Mouse (Mus musculus): ENCODE data around the gene Gpat2.

Gene Gpat2

GRCm38 (mm10) chr2:127424977-127425376 lies at the start of gene Gpat2:
Gene Gpat2, plus strand, starts transcription at chr2:127425199.
- in situ Hi-C loops (cut with MboI, MseI) = loop anchor here (5.0 to 25.0 kb wide), 3 partner anchors 68 to 440 kb away; no protein-coding TSS in a partner anchor

DNA sequence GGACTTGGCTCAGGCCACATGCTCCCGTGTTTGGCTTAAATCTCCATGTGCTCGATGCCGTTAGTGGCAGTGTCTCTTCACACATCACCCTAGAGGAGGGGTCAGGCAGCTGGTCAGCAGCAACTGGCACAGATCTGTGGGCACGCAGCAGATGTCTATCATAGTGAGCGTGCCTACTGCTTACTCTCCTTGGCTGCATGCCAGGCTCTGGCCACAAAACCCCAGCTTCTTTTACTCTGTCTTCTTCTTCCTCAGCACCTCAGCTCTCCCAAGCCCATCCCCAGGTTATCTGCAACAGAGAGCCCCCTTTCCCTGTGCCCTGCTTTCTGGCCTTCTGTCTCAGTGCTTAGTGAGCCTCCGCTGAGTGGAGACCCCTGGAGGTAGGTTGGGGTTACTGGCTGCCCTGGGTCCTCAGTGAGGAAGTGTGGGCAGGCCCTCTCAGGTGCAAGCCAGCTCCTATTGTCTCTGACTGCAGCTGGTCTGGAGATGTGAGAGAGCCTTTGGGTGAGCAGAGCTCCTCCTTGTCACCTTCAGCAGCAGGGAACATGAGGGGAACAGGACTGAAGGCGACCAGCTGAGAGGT lies 49.1 kb upstream of the Gpat2 start:
- in situ Hi-C loops (cut with MboI, MseI) = loop anchor here (25.0 kb wide), 1 partner anchor 1361 kb away; no protein-coding TSS in a partner anchor

DNA sequence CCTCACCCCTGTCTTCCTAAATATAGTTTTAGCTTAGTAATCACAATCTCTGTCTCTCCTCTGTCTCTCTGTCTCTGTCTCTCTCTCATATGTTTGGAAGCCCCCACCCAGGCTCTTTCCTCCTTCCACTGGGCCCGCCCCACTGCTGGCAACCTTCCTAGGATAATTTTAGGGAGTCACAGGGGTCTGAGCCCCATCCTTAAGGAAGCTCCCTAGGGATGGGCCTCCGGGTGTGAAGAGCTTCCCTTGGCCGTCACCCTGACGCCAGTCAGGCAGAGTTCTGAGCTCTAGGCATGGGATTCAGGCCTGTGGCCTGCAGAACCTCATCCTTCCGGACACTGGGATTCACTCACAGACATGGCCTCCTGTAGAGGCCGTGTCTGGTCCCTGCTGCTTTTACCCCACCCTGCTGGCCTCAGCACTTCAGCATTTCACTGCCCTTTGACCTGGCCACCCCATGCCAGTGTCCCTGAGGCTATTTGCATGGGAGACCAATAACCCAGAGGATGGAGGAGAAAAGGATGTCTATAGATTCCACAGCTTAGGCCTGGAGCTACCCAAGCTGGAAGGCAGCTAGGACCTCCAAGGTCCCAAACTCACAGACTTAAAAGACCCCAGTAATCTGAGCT lies 48.5 kb upstream of the Gpat2 start:
- in situ Hi-C loops (cut with MboI, MseI) = loop anchor here (25.0 kb wide), 1 partner anchor 1361 kb away; no protein-coding TSS in a partner anchor

DNA sequence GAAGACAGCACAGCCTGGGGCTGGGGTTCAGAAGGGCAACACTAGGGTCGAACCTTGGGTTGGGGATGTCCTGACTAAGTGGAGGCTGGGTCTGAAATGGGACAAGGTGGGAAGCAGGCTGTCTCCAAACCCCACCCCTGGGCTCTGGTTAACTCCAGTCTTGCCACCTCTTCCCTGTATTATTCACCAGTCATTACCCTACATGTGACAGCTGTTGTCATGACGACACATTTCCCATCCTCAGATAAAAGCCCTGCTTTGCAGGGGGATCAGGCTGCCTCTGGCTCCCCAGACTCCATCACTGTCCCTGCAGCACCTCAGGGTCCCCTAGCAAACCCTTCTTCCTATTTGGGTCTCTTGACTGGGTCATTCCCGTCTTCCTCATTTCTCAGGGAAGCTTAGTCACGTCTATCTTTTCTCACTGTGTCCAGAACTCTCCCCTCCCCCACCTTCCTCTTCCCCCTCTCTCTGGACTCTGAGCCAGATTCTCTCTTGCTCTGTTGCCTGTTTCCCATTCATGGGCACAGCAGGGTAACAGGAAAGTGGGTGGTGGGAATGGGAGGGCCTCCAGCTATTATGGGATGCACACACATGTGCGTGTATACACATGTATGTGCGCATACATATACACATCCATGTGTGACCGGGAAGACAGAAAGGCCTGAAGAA lies 46.9 kb upstream of the Gpat2 start:
- in situ Hi-C loops (cut with MboI, MseI) = loop anchor here (25.0 kb wide), 1 partner anchor 1359 kb away; no protein-coding TSS in a partner anchor

DNA sequence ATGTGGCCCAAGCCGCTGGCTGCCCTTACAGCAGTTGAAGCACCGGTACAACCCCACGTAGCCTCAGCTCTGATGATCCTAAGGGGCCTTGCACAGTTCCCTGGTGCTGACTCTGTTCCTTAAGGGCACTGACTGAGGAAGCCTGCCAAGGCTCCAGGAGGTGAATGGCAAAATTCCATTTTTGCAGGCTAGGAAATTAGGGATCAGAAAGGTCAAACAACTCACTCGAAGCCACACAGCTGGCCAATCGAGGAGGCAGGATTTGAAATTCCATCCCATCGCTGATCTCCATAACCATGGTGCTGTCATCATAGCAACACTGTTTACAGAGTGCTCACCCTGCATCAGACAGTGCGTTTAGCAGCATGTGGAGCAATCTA lies 46.4 kb upstream of the Gpat2 start:
- in situ Hi-C loops (cut with MboI, MseI) = loop anchor here (25.0 kb wide), 1 partner anchor 1359 kb away; no protein-coding TSS in a partner anchor

- in situ Hi-C loops (cut with MboI, MseI) = loop anchor here (25.0 kb wide), 1 partner anchor 1358 kb away; no protein-coding TSS in a partner anchor
Observed at GRCm38 (mm10) chr2:127379250-127379649, 45.7 kb upstream of the Gpat2 start.

DNA sequence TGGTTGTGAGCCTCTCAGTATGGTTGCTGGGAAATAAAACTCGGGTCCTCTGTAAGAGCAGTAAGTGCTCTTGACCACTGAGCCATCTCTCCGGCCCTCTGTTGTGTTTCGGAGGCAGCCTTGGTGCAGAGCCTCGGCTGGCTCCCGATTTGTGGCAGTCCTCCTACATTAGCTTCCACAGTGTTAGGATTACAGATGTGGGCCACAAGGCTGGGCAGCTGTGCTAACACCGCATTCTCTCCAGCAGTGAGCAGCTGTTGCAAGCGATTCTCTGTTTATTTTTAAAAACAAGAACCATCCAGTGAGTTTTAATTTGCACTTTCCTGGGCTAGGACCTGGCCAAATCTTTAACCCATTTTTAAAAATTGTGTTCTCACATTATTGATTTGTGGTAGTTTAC lies 41.1 kb upstream of the Gpat2 start:
- in situ Hi-C loops (cut with MboI, MseI) = loop anchor here (25.0 kb wide), 1 partner anchor 1353 kb away; no protein-coding TSS in a partner anchor

GRCm38 (mm10) chr2:127387521-127387920 lies 37.5 kb upstream of the Gpat2 start:
- in situ Hi-C loops (cut with MboI, MseI) = loop anchor here (25.0 kb wide), 1 partner anchor 1350 kb away; no protein-coding TSS in a partner anchor

DNA sequence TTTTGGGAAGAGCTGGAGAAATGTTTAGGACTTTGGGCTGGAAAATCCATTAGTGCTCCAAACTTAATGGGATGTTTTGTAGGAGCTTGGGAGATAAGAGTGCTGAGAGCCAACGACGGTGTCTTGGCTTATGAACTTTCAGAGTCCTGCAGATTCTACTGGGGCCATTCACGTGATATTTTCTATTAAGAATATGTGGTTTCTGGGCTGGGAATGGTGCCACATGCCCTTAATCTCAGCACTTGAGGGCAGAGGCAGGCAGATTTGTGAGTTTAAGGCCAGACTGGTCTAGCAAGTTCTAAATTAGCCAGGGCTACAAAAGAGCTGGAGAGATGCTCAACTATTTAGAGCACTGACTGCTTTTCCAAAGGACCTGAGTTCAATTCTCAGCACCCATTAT lies 34.6 kb upstream of the Gpat2 start:
- in situ Hi-C loops (cut with MboI, MseI) = loop anchor here (25.0 kb wide), 1 partner anchor 1347 kb away; no protein-coding TSS in a partner anchor

GRCm38 (mm10) chr2:127390846-127391245 lies 34.2 kb upstream of the Gpat2 start:
- in situ Hi-C loops (cut with MboI, MseI) = loop anchor here (25.0 kb wide), 1 partner anchor 1346 kb away; no protein-coding TSS in a partner anchor

DNA sequence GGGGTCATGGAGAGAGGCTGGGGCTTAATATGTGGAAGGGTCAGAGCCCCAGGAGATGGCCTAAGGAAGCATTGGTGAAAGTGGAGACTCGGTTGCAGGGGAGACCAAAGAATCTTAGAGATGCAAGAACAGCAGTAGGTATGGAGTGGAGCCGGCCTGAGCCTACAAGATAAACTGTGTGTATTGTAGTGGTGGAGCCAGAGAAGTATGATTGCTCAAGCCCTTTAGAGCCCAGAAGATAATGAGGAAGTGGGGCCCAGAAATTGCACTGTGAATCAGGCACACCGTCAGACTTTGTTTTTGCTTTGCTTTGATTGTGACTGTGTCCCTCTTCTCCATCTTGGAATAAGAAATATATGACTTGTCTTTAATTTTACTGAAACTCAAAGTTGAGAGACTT lies 33.7 kb upstream of the Gpat2 start:
- in situ Hi-C loops (cut with MboI, MseI) = loop anchor here (25.0 kb wide), 1 partner anchor 1346 kb away; no protein-coding TSS in a partner anchor

- in situ Hi-C loops (cut with MboI, MseI) = loop anchor here (25.0 kb wide), 1 partner anchor 1343 kb away; no protein-coding TSS in a partner anchor
Observed at GRCm38 (mm10) chr2:127394606-127395161, 30.3 kb upstream of the Gpat2 start.

DNA sequence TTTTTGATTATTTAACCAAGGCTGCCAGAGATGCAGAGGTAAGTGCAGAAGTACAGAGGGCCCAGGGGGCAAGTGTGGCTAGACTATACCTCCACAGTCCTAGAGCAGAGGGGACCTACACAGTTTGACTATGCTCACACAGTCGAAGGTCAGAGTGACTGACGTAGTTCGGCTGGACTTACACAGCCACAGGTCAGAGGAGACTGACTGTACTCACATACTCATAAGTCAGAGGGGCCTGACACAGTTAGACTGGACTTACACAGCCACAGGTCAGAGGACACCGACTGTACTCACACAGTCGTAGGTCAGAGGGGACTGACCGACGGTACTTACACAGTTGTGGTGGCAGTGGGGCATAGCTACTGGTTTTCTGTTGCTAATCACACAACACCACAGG lies 26.3 kb upstream of the Gpat2 start:
- in situ Hi-C loops (cut with MboI, MseI) = loop anchor here (25.0 kb wide), 1 partner anchor 1339 kb away; no protein-coding TSS in a partner anchor

DNA sequence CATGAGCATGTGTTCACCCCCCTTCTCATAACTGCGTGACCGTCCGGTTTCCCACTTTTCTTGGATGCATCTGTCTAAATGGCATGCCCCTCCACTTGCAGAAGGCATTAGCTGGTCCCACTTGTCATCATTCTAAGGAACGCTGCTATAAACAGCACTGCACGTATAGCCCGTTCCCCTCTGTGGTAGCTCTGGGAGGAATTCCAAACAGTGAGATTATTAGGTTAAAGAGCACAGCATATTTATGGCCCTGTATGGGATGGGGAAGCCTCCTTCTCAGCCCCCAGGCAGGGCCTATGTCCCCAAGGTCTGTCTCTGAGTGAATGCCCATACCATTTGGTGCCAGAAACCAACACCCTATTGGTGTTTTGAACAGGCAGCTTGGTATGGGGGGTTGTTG lies 13.9 kb upstream of the Gpat2 start:
- in situ Hi-C loops (cut with MboI, MseI) = no loop called here

- in situ Hi-C loops (cut with MboI, MseI) = no loop called here
Observed at GRCm38 (mm10) chr2:127415806-127416205, 9.2 kb upstream of the Gpat2 start.

- in situ Hi-C loops (cut with MboI, MseI) = no loop called here
Observed at GRCm38 (mm10) chr2:127416706-127417105, 8.3 kb upstream of the Gpat2 start.

- in situ Hi-C loops (cut with MboI, MseI) = no loop called here
Observed at GRCm38 (mm10) chr2:127418266-127418970, 6.6 kb upstream of the Gpat2 start.

DNA sequence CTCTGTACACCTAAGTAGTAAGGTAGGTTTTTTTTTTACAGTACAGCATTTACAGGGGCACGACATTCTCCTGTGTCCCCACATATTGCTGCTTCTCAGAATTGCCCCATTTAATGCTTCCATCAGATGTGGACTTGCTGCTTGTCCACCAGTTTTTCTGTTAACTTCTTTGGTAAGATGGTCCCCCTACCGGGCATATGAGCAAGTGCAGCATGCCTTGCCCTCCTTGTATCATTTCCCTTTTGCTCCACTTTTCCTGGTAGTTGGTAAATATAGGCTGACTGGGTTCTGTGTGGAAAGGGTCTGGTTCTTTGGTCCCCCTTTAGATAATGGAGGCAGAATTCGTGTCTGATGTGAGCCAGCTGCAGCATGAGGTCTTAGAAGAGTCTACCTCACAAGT lies 5.2 kb downstream of the Gpat2 start:
- in situ Hi-C loops (cut with MboI, MseI) = loop anchor here (25.0 kb wide), 1 partner anchor 143 kb away; no protein-coding TSS in a partner anchor

GRCm38 (mm10) chr2:127433487-127434295 lies 8.7 kb downstream of the Gpat2 start:
- in situ Hi-C loops (cut with MboI, MseI) = loop anchor here (25.0 kb wide), 1 partner anchor 146 kb away; no protein-coding TSS in a partner anchor

DNA sequence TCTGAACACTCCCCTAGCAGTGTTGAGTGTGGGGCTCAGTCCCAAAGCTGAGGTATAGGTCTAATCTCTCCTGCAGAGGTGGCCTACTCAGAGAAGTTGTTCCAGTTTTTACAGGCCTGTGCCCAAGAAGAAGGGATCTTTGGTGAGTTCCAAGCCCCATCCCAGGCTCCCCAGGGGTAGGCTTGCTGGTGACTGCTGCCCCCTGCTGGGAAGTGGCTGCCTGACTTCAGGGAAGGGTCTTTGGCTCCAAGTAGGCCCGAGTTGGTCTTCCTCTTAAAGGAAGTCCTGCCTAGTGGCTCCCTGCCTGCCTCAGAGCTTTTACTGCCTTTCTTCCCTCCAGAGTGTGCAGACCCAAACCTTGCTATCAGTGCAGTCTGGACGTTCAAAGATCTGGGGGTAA lies 10.1 kb downstream of the Gpat2 start:
- in situ Hi-C loops (cut with MboI, MseI) = loop anchor here (25.0 kb wide), 1 partner anchor 148 kb away; no protein-coding TSS in a partner anchor

All from T-helper 1 cell (primary cell).